Mouse (Mus musculus) liver, embryonic 16.5 days (tissue): ENCODE data around the gene Olfr638. TPM values are rescaled to one million over a fixed set of nuclear protein-coding genes. Genes with fewer than 3 reads are reported as not detected.

ENCODE experiments used
- ATAC-seq: fragments of 200-750 bp; cut with Nextera tagmentation; 2 replicates; pipeline ENCODE4 v1.8.0; 2017; ENCODE audit warnings: low read depth, mild to moderate bottlenecking, moderate number of reproducible peaks, moderate library complexity
- H3K27ac ChIP-seq: fragments of 300-500 bp; sonication (generic); 2 replicates; pipeline ENCODE4 v1.5.1; 2014; ENCODE audit warnings: mild to moderate bottlenecking, low read length
- H3K27me3 ChIP-seq: fragments of 300-500 bp; sonication (generic); 2 replicates; pipeline ENCODE4 v1.6.1; 2014; ENCODE audit warnings: low read depth, low read length, mixed read lengths; ENCODE audit not compliant: control insufficient read depth, insufficient read depth
- H3K36me3 ChIP-seq: fragments of 300-500 bp; sonication (generic); 2 replicates; pipeline ENCODE4 v1.6.1; 2014; ENCODE audit warnings: mild to moderate bottlenecking; ENCODE audit not compliant: control insufficient read depth, insufficient read depth
- H3K4me1 ChIP-seq: fragments of 300-500 bp; sonication (generic); 2 replicates; pipeline ENCODE4 v1.6.1; 2014; ENCODE audit warnings: low read depth, low read length, mixed read lengths; ENCODE audit not compliant: control insufficient read depth
- H3K4me2 ChIP-seq: fragments of 300-500 bp; sonication (generic); 2 replicates; pipeline ENCODE4 v1.6.1; 2014; ENCODE audit warnings: low read depth, low read length, mixed read lengths
- H3K4me3 ChIP-seq: fragments of 300-500 bp; sonication (generic); 2 replicates; pipeline ENCODE4 v1.5.1; 2014; ENCODE audit warnings: low read depth, mild to moderate bottlenecking, low read length
- H3K9ac ChIP-seq: fragments of 300-500 bp; sonication (generic); 2 replicates; pipeline ENCODE4 v1.6.1; 2014; ENCODE audit warnings: low read depth, low read length
- H3K9me3 ChIP-seq: fragments of 300-500 bp; sonication (generic); replicated peaks from 2 replicates; pipeline ENCODE4 v1.6.1; 2016; ENCODE audit warnings: low read length; ENCODE audit not compliant: control insufficient read depth
- WGBS: fragments of 180-500 bp; shearing (Covaris S2); extraction: QIAGEN DNeasy Blood & Tissue Kit; methylation state at CpG from one replicate; pipeline ENCODE4 v1.1.7; 2014; ENCODE audit not compliant: insufficient replicate concordance; 5-methylcytosine and 5-hydroxymethylcytosine counted together
- polyA plus RNA-seq: library from polyadenylated mRNA; unstranded; fragments of >200 nt; fragmentation: Nextera tagmentation; extraction: Ambion mirVana; gene quantifications from 2 replicates; pipeline ENCODE4 v1.2.1, GENCODE M21; 2015

Olfr638 gene
- polyA plus RNA-seq, 1 experiment from 2014 or later: not detected

GRCm38 (mm10) chr7:104026978-104027377 is 28.4 kb downstream of the Olfr638 start:
- Histone ChIP-seq H3K4me1 (no peaks in the 10 kb centered on the region), H3K27me3 (no peaks in the 10 kb centered on the region), H3K9ac (no peak overlapping the region), H3K4me3 (no peak overlapping the region), H3K9me3 (no peaks in the 10 kb centered on the region), H3K4me2 (no peak overlapping the region), H3K27ac (no peak overlapping the region), H3K36me3 (no peaks in the 10 kb centered on the region)
- no peak for ATAC-seq
- WGBS: 58% methylated on average over 3 of the region's 3 CpGs

- no peak within 1 kb of the TSS for H3K4me2 ChIP-seq
- no peak for ATAC-seq
- no peak within 1 kb of the TSS for H3K27ac ChIP-seq
- WGBS: 52% methylated on average over 1 of the region's 1 CpGs
- no peak within 1 kb of the TSS for H3K4me3 ChIP-seq
- no peak within 1 kb of the TSS for H3K9ac ChIP-seq
- no peaks in the 10 kb centered on the region for H3K27me3 ChIP-seq
- no peaks in the 10 kb centered on the region for H3K4me1 ChIP-seq
- H3K36me3 ChIP-seq: no peaks in the 10 kb centered on the region
- H3K9me3 ChIP-seq: no peaks in the 10 kb centered on the region
These were observed 36.6 kb downstream of the Olfr638 start, which contains the start of gene Olfr641 for GRCm38 (mm10) chr7:104035145-104035544. Olfr641 (plus strand) TSS chr7:104035445.

- WGBS: 43% methylated on average over 4 of the region's 4 CpGs
These were observed 52.2 kb downstream of the Olfr638 start for GRCm38 (mm10) chr7:104050745-104051144.

GRCm38 (mm10) chr7:104052566-104052965 is 54.0 kb downstream of the Olfr638 start, which contains the start of gene Olfr642:
Olfr642 (minus strand) TSS chr7:104052666.
- no peaks in the 10 kb centered on the region for H3K36me3 ChIP-seq
- no peak within 1 kb of the TSS for H3K27ac ChIP-seq
- no peak within 1 kb of the TSS for H3K4me3 ChIP-seq
- no peaks in the 10 kb centered on the region for H3K27me3 ChIP-seq
- 29% methylated on average over 1 of the region's 1 CpGs for WGBS
- H3K4me1 ChIP-seq: no peaks in the 10 kb centered on the region
- no peaks in the 10 kb centered on the region for H3K9me3 ChIP-seq
- H3K9ac ChIP-seq: no peak within 1 kb of the TSS
- no peak within 1 kb of the TSS for H3K4me2 ChIP-seq
- no peak for ATAC-seq

More at GRCm38 (mm10) chr7:104050745-104051144, 52.2 kb downstream of the Olfr638 start:
- H3K27ac ChIP-seq: no peak overlapping the region
- no peaks in the 10 kb centered on the region for H3K9me3 ChIP-seq
- H3K4me1 ChIP-seq: no peaks in the 10 kb centered on the region
- H3K4me3 ChIP-seq: no peak overlapping the region
- ATAC-seq: no peak
- no peak overlapping the region for H3K9ac ChIP-seq
- no peak overlapping the region for H3K4me2 ChIP-seq
- H3K36me3 ChIP-seq: no peaks in the 10 kb centered on the region
- no peaks in the 10 kb centered on the region for H3K27me3 ChIP-seq

Other genes with a start within 250 kb of the Olfr638 start
- not detected in 2 replicates for gene Olfr630, start 241.4 kb upstream of the Olfr638 start, polyA plus RNA-seq
- gene Olfr69, start 227.2 kb upstream of the Olfr638 start, polyA plus RNA-seq: not detected in 2 replicates
- gene Olfr68, start 219.0 kb upstream of the Olfr638 start, polyA plus RNA-seq: not detected in 2 replicates
- gene Olfr67, start 206.9 kb upstream of the Olfr638 start, polyA plus RNA-seq: not detected in 2 replicates
- 43,947 and 47,652 TPM in 2 replicates for gene Hbb-bt, start 184.8 kb upstream of the Olfr638 start, polyA plus RNA-seq
- gene Hbb-bs, start 170.7 kb upstream of the Olfr638 start, polyA plus RNA-seq: 113,562 and 115,549 TPM in 2 replicates
- 0.22 TPM in 1 of 2 replicates, not detected in the other for gene Hbb-bh2, start 158.2 kb upstream of the Olfr638 start, polyA plus RNA-seq
- 24.9 and 31.8 TPM in 2 replicates for gene Hbb-bh1, start 155.6 kb upstream of the Olfr638 start, polyA plus RNA-seq
- gene Hbb-y, start 145.5 kb upstream of the Olfr638 start, polyA plus RNA-seq: 114 and 115 TPM in 2 replicates
- gene Olfr66, start 112.5 kb upstream of the Olfr638 start, polyA plus RNA-seq: not detected in 2 replicates
- gene Olfr64, start 104.3 kb upstream of the Olfr638 start, polyA plus RNA-seq: not detected in 2 replicates
- gene Olfr65, start 95.3 kb upstream of the Olfr638 start, polyA plus RNA-seq: not detected in 2 replicates
- gene Olfr631, start 69.9 kb upstream of the Olfr638 start, polyA plus RNA-seq: 0.13 TPM in 1 of 2 replicates, not detected in the other
- 0.18 and 0.29 TPM in 2 replicates for gene Olfr632, start 64.4 kb upstream of the Olfr638 start, polyA plus RNA-seq
- gene Olfr633, start 54.3 kb upstream of the Olfr638 start, polyA plus RNA-seq: not detected in 2 replicates
- not detected in 2 replicates for gene Olfr635, start 27.6 kb upstream of the Olfr638 start, polyA plus RNA-seq
- not detected in 2 replicates for gene Olfr639, start 18.6 kb downstream of the Olfr638 start, polyA plus RNA-seq
- not detected in 2 replicates for gene Olfr640, start 26.8 kb downstream of the Olfr638 start, polyA plus RNA-seq
- gene Olfr641, start 36.7 kb downstream of the Olfr638 start, polyA plus RNA-seq: not detected in 2 replicates
- gene Olfr642, start 53.9 kb downstream of the Olfr638 start, polyA plus RNA-seq: not detected in 2 replicates
- gene 4930516K23Rik, start 62.7 kb downstream of the Olfr638 start, polyA plus RNA-seq: not detected in 2 replicates
- not detected in 2 replicates for gene Olfr644, start 73.1 kb downstream of the Olfr638 start, polyA plus RNA-seq
- not detected in 2 replicates for gene Olfr645, start 86.7 kb downstream of the Olfr638 start, polyA plus RNA-seq
- gene Olfr646, start 106.1 kb downstream of the Olfr638 start, polyA plus RNA-seq: not detected in 2 replicates
- gene Ubqln5, start 131.1 kb downstream of the Olfr638 start, polyA plus RNA-seq: not detected in 2 replicates
- not detected in 2 replicates for gene Olfr643, start 138.7 kb downstream of the Olfr638 start, polyA plus RNA-seq
- gene Ubqln3, start 144.5 kb downstream of the Olfr638 start, polyA plus RNA-seq: not detected in 2 replicates
- gene Ubqlnl, start 151.8 kb downstream of the Olfr638 start, polyA plus RNA-seq: not detected in 2 replicates
- not detected in 2 replicates for gene Olfm5, start 166.1 kb downstream of the Olfr638 start, polyA plus RNA-seq
- gene Olfr648, start 184.6 kb downstream of the Olfr638 start, polyA plus RNA-seq: 0.04 and 0.05 TPM in 2 replicates
- gene Olfr649, start 197.2 kb downstream of the Olfr638 start, polyA plus RNA-seq: not detected in 2 replicates
- 0.22 and 0.37 TPM in 2 replicates for gene Trim6, start 220.0 kb downstream of the Olfr638 start, polyA plus RNA-seq
- 1.3 and 1.4 TPM in 2 replicates for gene Trim34a, start 245.7 kb downstream of the Olfr638 start, polyA plus RNA-seq